Mouse (Mus musculus) liver, embryonic 14.5 days (tissue): ENCODE results near the gene Rnf43. TPM values are rescaled to one million over a fixed set of nuclear protein-coding genes. Genes with fewer than 3 reads are reported as not detected.

Experiments used
- ATAC-seq: fragments of 200-750 bp; cut with Nextera tagmentation; 2 replicates; pipeline ENCODE4 v1.8.0; 2017; ENCODE audit warnings: moderate number of reproducible peaks, mild to moderate bottlenecking, moderate library complexity; ENCODE audit not compliant: insufficient read depth
- DNase-seq, 3 experiments: peaks; one replicate each; pipeline ENCODE4 v3.0.0-alpha.2; 2012 to 2013; ENCODE audit warnings: low read depth in 3 of 3, low spot score in 3 of 3
- H3K27ac ChIP-seq: fragments of 300-500 bp; sonication (generic); 2 replicates; pipeline ENCODE4 v1.5.1; 2014; ENCODE audit warnings: moderate library complexity, mild to moderate bottlenecking, control low read depth, inconsistent platforms
- H3K27me3 ChIP-seq: fragments of 300-500 bp; sonication (generic); 2 replicates; pipeline ENCODE4 v1.6.1; 2014; ENCODE audit warnings: mild to moderate bottlenecking, low read length, moderate library complexity; ENCODE audit not compliant: control insufficient read depth, insufficient read depth
- H3K36me3 ChIP-seq: fragments of 300-500 bp; sonication (generic); replicated peaks from 2 replicates; pipeline ENCODE4 v1.6.1; 2014; ENCODE audit warnings: low read depth; ENCODE audit not compliant: control insufficient read depth, insufficient read depth
- H3K4me1 ChIP-seq, 2 experiments: fragments of 200-500 bp in 1 of 2; fragments of 300-500 bp in 1 of 2; sonication (generic) in 1 of 2; replicated peaks; 2 replicates each; pipeline ENCODE4 v1.6.1; 2012 to 2014; ENCODE audit warnings: antibody characterized with exemption in 1 of 2, inconsistent platforms in 1 of 2, low read length in 1 of 2; ENCODE audit not compliant: control insufficient read depth in 2 of 2, insufficient read depth in 2 of 2
- H3K4me2 ChIP-seq: fragments of 300-500 bp; sonication (generic); 2 replicates; pipeline ENCODE4 v1.6.1; 2014; ENCODE audit warnings: low read depth, mild to moderate bottlenecking, control low read depth, moderate library complexity
- H3K4me3 ChIP-seq, 2 experiments: fragments of 200-500 bp in 1 of 2; fragments of 300-500 bp in 1 of 2; sonication (generic) in 1 of 2; 2 replicates each; pipeline ENCODE4 v1.5.1; 2012 to 2014; ENCODE audit warnings: low read depth in 2 of 2, low read length in 2 of 2, mild to moderate bottlenecking in 2 of 2, control low read depth in 1 of 2, inconsistent platforms in 1 of 2, moderate library complexity in 1 of 2; ENCODE audit not compliant: insufficient read depth in 1 of 2
- H3K9ac ChIP-seq: fragments of 300-500 bp; sonication (generic); replicated peaks from 2 replicates; pipeline ENCODE4 v1.6.1; 2014; ENCODE audit warnings: mild to moderate bottlenecking, control low read depth, moderate library complexity
- H3K9me3 ChIP-seq: fragments of 300-500 bp; sonication (generic); 2 replicates; pipeline ENCODE4 v1.6.1; 2016; ENCODE audit warnings: low read length, mixed read lengths; ENCODE audit not compliant: control insufficient read depth
- CTCF ChIP-seq: IDR thresholded peaks from 2 replicates; pipeline ENCODE4 v1.5.1; 2016; ENCODE audit warnings: antibody characterized with exemption, low read depth, control low read depth
- EP300 ChIP-seq: IDR thresholded peaks from 2 replicates; pipeline ENCODE4 v1.6.1; 2016; ENCODE audit warnings: antibody characterized with exemption, low read depth
- WGBS: fragments of 180-500 bp; shearing (Covaris S2); extraction: QIAGEN DNeasy Blood & Tissue Kit; methylation state at CpG from one replicate; pipeline ENCODE4 v1.1.7; 2014; ENCODE audit not compliant: insufficient replicate concordance; 5-methylcytosine and 5-hydroxymethylcytosine counted together
- polyA plus RNA-seq, 2 experiments: library from polyadenylated mRNA; depleted of rRNA in 1 of 2; stranded (reverse) in 1 of 2; unstranded in 1 of 2; fragments of >200 nt; fragmentation: Nextera tagmentation in 1 of 2; extraction: Ambion mirVana in 1 of 2; gene quantifications; 2 replicates each; pipeline versions ENCODE4 v1.2.1 to v1.2.3; 2012 to 2014

Gene Rnf43
- polyA plus RNA-seq, 2 experiments, result 3.5 to 4.5 TPM

- H3K4me2 ChIP-seq, result no peak overlapping the region
- no peak overlapping the region for H3K9ac ChIP-seq
- no peaks in the 10 kb centered on the region for H3K27me3 ChIP-seq
- 0 out of 4 replicates have a peak, but pooled peaks cover 0 to 4% of the 10 kb centered on the region in 2 experiments for H3K4me1 ChIP-seq
- no peak for DNase-seq
- no peak for TF ChIP-seq CTCF
- no peak for TF ChIP-seq EP300
- H3K4me3 ChIP-seq, result no peak overlapping the region
- no peaks in the 10 kb centered on the region for H3K9me3 ChIP-seq
- no peaks in the 10 kb centered on the region for H3K36me3 ChIP-seq
- ATAC-seq, result no peak
- WGBS, result 69% methylated on average over 7 of the region's 7 CpGs
- H3K27ac ChIP-seq, result no peak overlapping the region
Measured at GRCm38 (mm10) chr11:87678976-87679375, 16.5 kb downstream of the Rnf43 start.

DNA sequence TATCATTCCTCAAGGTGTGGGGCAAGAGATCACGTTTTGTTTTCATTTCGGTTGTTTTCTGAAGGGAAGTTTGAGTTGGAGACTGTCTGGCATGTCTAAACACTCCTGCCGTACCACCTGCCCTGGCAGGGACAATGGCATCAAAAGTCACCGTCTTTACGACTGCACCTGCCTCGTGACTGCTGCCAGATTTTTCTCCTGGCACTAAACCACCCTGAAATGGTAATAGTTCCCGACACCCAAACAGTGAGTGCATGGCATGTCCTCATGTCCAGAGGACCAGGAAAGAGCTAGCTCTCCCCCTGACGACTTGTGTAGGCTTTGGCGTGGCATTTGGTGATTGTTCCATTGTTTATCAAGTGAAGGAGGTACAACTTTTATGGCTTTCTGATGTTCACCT, 18.3 kb downstream of the Rnf43 start:
- no peak overlapping the region for H3K4me2 ChIP-seq
- no peak for ATAC-seq
- WGBS, result 67% methylated on average over 9 of the region's 9 CpGs

GRCm38 (mm10) chr11:87682096-87682495, 19.6 kb downstream of the Rnf43 start:
- Histone ChIP-seq H3K9ac (no peak overlapping the region), H3K27me3 (no peaks in the 10 kb centered on the region), H3K4me2 (no peak overlapping the region), H3K36me3 (no peaks in the 10 kb centered on the region), H3K9me3 (no peaks in the 10 kb centered on the region), H3K4me3 (no peak overlapping the region), H3K4me1 (peaks cover under 1 to 7% of the 10 kb centered on the region in 2 experiments), H3K27ac (no peak overlapping the region)
- 81% methylated on average over 12 of the region's 12 CpGs for WGBS
- ATAC-seq (no peak), DNase-seq (no peak)
- TF ChIP-seq CTCF, result no peak
- no peak for TF ChIP-seq EP300

More for the DNA sequence above, 18.3 kb downstream of the Rnf43 start:
- TF ChIP-seq CTCF (no peak), EP300 (no peak)
- Histone ChIP-seq H3K27ac (no peak overlapping the region), H3K4me3 (no peak overlapping the region), H3K9me3 (no peaks in the 10 kb centered on the region), H3K36me3 (no peaks in the 10 kb centered on the region), H3K4me1 (peaks cover 0 to 3% of the 10 kb centered on the region in 2 experiments; a peak in 2 of 4 replicates), H3K9ac (no peak overlapping the region), H3K27me3 (no peaks in the 10 kb centered on the region)
- no peak for DNase-seq

GRCm38 (mm10) chr11:87682838-87683571, 20.5 kb downstream of the Rnf43 start:
- 45% methylated on average over 13 of the region's 13 CpGs for WGBS
- ATAC-seq (no peak), DNase-seq (no peak)
- H3K4me2 ChIP-seq, result no peak overlapping the region
- no peak overlapping the region for H3K4me3 ChIP-seq
- no peaks in the 10 kb centered on the region for H3K36me3 ChIP-seq
- TF ChIP-seq EP300, result no peak
- no peak for TF ChIP-seq CTCF
- no peak overlapping the region for H3K27ac ChIP-seq
- no peaks in the 10 kb centered on the region for H3K9me3 ChIP-seq
- H3K27me3 ChIP-seq, result no peaks in the 10 kb centered on the region
- no peak overlapping the region for H3K9ac ChIP-seq
- peaks cover 9 to 16% of the 10 kb centered on the region in 2 experiments for H3K4me1 ChIP-seq

- Histone ChIP-seq H3K4me2 (no peak overlapping the region), H3K9ac (no peak overlapping the region), H3K27me3 (no peaks in the 10 kb centered on the region), H3K36me3 (no peaks in the 10 kb centered on the region), H3K9me3 (no peaks in the 10 kb centered on the region), H3K27ac (no peak overlapping the region), H3K4me1 (peaks cover 25 to 33% of the 10 kb centered on the region in 2 experiments), H3K4me3 (no peak overlapping the region)
- 48% methylated on average over 7 of the region's 7 CpGs for WGBS
- ATAC-seq, result no peak
- no peak for TF ChIP-seq CTCF
- TF ChIP-seq EP300, result no peak
- no peak for DNase-seq
Measured at GRCm38 (mm10) chr11:87686407-87686806, 23.9 kb downstream of the Rnf43 start.
